Mouse (Mus musculus): ENCODE results near the gene Dnph1. TPM values are rescaled to one million over a fixed set of nuclear protein-coding genes. Genes with fewer than 3 reads are reported as not detected.
A peak's percentile ranks its signal among the peaks of the same experiment; 100 is the strongest.

Gene Dnph1
- polyA plus RNA-seq (2015; fragmentation: Nextera tagmentation; extraction: Ambion mirVana) = 58.0 and 58.5 TPM in 2 replicates

DNA sequence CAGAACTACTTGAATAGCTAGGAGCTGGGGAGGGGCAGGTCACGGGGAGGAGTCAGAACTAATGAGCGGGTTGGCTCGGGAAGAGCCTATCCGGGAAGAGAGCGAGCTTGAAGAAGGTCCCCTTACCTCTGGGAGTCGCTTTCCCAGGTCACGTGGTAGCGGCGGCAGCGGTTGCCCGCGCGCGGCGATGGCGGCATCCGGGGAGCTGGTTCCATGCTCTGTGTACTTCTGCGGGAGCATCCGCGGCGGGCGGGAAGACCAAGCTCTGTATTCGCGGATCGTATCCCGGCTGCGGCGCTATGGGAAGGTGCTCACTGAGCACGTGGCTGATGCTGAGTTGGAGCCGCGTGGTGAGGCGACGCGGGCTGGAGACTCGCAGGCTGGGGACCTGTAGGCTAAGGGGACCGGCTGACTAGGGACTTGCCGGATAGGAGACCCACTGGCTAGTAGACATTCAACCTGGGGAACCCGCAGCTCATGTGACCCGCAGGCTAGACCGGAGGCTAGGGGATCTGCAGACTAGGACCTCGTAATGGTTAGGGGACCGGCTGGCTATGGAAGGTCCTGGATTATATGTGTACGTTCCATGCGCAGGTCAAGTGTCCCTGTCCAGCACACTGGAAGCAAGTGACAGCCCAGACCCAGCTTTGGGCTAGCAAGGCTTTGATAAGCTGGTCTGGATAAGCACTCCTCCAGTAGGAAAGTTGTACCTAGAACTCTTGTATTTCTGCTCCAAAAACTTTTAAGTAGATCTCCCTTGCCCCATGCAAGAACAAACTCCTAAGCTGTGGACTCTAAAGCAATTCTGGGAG lies at the start of gene Dnph1:
Gene Dnph1 (plus strand): TSS at position 89 of the 812 bp plus-strand sequence.
- no peaks in the 10 kb centered on the region for H3K9me3 ChIP-seq (replicated peaks)
- peaks cover 29% of the 10 kb centered on the region for H3K27me3 ChIP-seq
- H3K4me1 ChIP-seq = peaks cover 19% of the 10 kb centered on the region
- H3K36me3 ChIP-seq = peaks cover 17% of the 10 kb centered on the region
- under 1% methylated on average over 44 of the region's 44 CpGs for WGBS
- H3K27ac ChIP-seq = peak within 1 kb of the TSS; percentile 41; the same call in 1 of the 2 replicates
- peak within 1 kb of the TSS; percentile 65 for H3K9ac ChIP-seq
- ATAC-seq (replicated peaks; ENCODE audit: low FRiP score) = peak; percentile 95
- peak within 1 kb of the TSS; percentile 87 for H3K4me2 ChIP-seq
- peak within 1 kb of the TSS; percentile 66 for H3K4me3 ChIP-seq (replicated peaks)

DNA sequence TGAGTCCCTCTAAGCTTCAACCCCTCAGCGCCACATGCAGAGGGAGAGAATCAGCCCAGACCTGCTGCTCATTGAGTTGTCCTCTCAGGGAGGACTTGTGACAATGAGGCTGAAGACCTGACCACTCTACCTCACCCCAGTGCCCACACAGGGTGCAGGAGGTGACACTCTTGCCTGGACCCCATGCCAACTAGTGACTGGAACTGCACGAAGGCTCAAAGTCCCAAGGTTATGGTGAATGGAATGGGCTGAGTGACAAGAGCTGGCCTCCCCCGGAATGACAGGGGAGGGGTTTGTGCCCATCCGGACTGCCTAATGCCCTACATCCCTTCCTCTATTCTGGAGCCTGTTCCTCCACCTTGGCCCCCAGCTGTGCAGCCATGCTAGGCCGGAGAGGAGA lies 43.8 kb upstream of the Dnph1 start:
- Histone ChIP-seq H3K4me1 (peaks cover 37% of the 10 kb centered on the region), H3K4me2 (no peak overlapping the region), H3K4me3 (replicated peaks) (no peak overlapping the region), H3K9me3 (replicated peaks) (no peaks in the 10 kb centered on the region), H3K27ac (no peak overlapping the region), H3K36me3 (no peaks in the 10 kb centered on the region), H3K27me3 (peaks cover 66% of the 10 kb centered on the region), H3K9ac (no peak overlapping the region)
- WGBS = 32% methylated on average over 5 of the region's 5 CpGs
- no peak for ATAC-seq (replicated peaks; ENCODE audit: low FRiP score)

DNA sequence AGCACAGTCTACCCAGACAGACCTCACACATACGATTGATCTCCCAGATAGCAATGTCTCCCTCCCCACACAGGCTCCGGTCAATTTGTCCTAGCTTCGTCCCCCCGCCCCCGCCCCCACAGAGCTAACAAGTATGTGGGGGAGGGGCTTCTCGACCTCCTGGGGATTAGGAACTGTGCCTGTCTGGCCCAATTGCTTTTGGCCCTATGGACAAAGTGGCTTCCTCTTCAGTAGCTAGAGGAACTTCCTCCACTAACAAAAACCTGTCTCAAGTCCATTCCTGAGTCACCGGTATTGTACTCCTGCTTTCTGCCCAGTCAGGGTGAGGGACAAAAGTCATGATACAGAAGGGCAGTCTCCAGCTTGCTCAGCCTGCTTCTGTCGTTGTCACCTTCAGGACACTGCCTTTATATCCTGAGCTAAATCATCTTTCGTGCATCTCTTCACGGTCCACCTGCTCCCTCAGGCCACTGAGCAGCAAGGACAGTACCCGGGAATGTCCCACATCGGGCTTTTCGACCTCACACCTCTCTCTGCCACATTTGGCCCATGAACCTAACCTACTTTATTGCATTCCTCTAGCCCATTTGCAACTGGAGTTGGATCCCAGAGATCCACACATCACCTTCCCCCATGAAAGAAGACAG lies 43.1 kb upstream of the Dnph1 start:
- no peak overlapping the region for H3K27ac ChIP-seq
- peaks cover 38% of the 10 kb centered on the region for H3K4me1 ChIP-seq
- H3K36me3 ChIP-seq = no peaks in the 10 kb centered on the region
- H3K9ac ChIP-seq = no peak overlapping the region
- H3K4me3 ChIP-seq (replicated peaks) = peak overlapping the region; percentile 44; the same call in 1 of the 2 replicates
- no peaks in the 10 kb centered on the region for H3K9me3 ChIP-seq (replicated peaks)
- ATAC-seq (replicated peaks; ENCODE audit: low FRiP score) = no peak
- WGBS = 5% methylated on average over 13 of the region's 13 CpGs
- H3K4me2 ChIP-seq = peak overlapping the region; percentile 84; the same call in 1 of the 2 replicates
- peaks cover 73% of the 10 kb centered on the region for H3K27me3 ChIP-seq

DNA sequence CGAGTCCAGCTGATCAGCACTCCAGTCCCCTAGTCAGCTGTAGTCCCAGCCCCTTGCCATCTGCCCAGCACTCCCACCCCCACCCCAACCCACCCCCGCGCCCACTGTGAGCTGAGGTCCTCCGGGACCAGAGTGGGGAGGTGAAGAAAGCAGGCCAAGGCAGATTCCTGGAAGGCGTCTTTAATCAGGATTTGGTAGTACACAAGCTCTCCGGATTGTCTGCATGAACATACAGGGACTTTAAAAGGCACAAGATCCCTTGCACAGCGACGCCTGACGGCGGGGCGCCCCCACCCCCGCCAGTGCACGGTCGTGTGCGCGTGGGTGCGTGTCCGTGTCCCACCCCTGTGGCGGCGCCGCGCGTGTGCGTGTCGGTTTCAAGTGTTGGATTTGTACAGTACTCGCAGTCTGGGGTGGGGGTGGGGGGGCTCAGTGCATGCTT lies 42.5 kb upstream of the Dnph1 start:
- peaks cover 79% of the 10 kb centered on the region for H3K27me3 ChIP-seq
- ATAC-seq (replicated peaks; ENCODE audit: low FRiP score) = no peak
- H3K4me3 ChIP-seq (replicated peaks) = peak overlapping the region; percentile 44
- H3K9me3 ChIP-seq (replicated peaks) = no peaks in the 10 kb centered on the region
- H3K9ac ChIP-seq = no peak overlapping the region
- peaks cover 41% of the 10 kb centered on the region for H3K4me1 ChIP-seq
- whole genome bisulfite sequencing = under 1% methylated on average over 26 of the region's 26 CpGs
- H3K27ac ChIP-seq = no peak overlapping the region
- peak overlapping the region; percentile 84 for H3K4me2 ChIP-seq
- no peaks in the 10 kb centered on the region for H3K36me3 ChIP-seq

DNA sequence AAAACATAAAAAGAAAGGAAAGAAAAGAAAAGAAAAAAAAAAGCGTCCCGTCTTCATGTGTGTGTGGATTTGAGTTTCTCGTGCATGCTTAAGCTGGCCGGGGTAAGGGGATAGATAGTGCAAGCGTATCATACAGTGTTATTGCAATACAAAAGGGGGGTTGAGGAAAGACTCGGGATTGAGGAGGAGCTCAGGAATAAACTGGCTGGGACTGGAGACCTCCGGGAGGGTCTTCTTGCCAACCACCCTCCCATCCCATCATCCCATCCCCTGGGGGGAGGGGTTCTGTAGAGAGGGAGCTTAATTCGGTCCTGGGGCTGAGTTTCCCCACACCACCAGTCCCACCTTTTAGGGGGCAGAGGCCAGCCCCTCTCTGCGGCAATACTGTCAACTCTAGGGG lies 42.0 kb upstream of the Dnph1 start:
- H3K4me3 ChIP-seq (replicated peaks) = peak overlapping the region; percentile 44
- H3K27ac ChIP-seq = no peak overlapping the region
- WGBS = 4% methylated on average over 9 of the region's 9 CpGs
- no peaks in the 10 kb centered on the region for H3K36me3 ChIP-seq
- no peaks in the 10 kb centered on the region for H3K9me3 ChIP-seq (replicated peaks)
- H3K4me1 ChIP-seq = peaks cover 41% of the 10 kb centered on the region
- H3K27me3 ChIP-seq = peaks cover 85% of the 10 kb centered on the region
- H3K9ac ChIP-seq = no peak overlapping the region
- no peak for ATAC-seq (replicated peaks; ENCODE audit: low FRiP score)
- H3K4me2 ChIP-seq = peak overlapping the region; percentile 84

DNA sequence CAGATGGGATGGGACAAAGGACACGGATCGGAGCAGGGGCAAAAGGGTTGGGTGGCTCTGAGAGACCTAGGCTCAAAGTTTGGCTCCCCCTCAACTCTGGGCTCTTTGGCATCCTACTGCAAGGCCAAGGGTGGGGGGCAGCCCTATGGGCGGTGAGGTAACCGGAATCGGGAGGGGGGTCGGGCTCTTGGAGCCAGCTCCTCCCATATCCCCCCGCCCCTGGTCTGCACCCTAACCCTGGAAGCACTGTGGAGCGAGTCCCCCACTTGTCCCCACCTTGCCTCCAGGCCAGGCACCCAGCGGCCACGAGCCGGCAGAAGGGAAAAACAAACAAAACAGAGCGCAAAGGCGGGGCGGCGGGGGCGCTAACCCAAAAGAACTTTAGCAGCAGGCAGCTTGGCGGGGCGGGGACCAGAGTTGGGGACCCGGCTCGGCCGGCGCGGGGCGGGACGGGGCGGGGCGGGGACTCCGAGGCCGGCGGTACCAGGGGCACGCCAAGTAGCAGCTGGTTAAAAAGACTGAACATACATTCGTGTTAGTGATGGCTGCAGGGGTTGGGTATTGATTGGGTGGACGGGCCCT lies 41.3 kb upstream of the Dnph1 start:
- Histone ChIP-seq H3K4me1 (peaks cover 42% of the 10 kb centered on the region), H3K9me3 (replicated peaks) (no peaks in the 10 kb centered on the region), H3K4me3 (replicated peaks) (peak overlapping the region; percentile 44), H3K4me2 (peak overlapping the region; percentile 84), H3K27me3 (peaks cover 91% of the 10 kb centered on the region), H3K9ac (peak overlapping the region; percentile 29; the same call in 1 of the 2 replicates), H3K27ac (no peak overlapping the region), H3K36me3 (no peaks in the 10 kb centered on the region)
- under 1% methylated on average over 33 of the region's 33 CpGs for WGBS
- 0 out of 2 replicates have a peak, but pooled peaks have one; percentile 33 for ATAC-seq (replicated peaks; ENCODE audit: low FRiP score)

DNA sequence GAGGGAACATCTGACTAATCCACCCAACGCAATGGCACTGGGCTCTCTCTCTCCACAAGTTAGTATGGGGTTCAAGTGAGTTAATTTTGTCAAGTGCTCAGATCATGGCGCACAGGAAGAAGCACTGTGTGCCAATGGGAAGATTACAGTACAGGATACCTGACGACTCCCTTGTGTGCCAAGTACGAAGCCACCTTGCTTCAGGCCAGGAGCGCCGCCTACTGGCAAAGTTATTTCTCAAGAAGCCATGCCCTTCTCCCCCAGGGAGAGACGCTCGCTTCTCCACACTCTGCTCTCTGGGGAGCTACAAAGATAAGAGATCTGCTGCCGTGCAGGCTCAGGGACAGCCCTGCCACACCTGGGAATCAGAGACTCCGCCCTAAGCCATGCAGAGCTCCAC lies 38.7 kb upstream of the Dnph1 start:
- H3K27me3 ChIP-seq = peaks cover 95% of the 10 kb centered on the region
- no peak overlapping the region for H3K27ac ChIP-seq
- WGBS = 10% methylated on average over 10 of the region's 10 CpGs
- peaks cover 50% of the 10 kb centered on the region for H3K4me1 ChIP-seq
- no peak for ATAC-seq (replicated peaks; ENCODE audit: low FRiP score)
- H3K4me3 ChIP-seq (replicated peaks) = no peak overlapping the region
- no peaks in the 10 kb centered on the region for H3K9me3 ChIP-seq (replicated peaks)
- H3K36me3 ChIP-seq = no peaks in the 10 kb centered on the region
- H3K9ac ChIP-seq = no peak overlapping the region
- no peak overlapping the region for H3K4me2 ChIP-seq

DNA sequence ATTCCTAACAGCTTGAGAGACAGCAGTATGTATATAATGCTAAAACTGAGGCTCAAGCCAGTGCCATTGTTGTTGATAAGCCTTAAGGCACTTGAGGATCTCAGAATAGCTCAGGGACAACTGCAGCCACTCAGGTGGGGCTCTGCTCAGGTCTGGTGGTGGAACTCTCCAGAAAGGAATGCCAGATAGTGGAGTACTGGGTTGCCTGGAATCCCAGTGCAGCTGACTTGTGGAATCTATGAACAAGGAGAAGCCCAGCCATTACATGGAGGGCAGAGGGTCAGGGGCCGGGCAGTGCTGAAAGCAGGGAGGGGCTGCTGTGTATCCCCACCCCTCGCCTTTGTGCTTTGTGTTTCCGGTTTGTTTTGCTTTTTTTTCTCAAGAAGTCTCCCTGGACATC lies 38.1 kb upstream of the Dnph1 start:
- Histone ChIP-seq H3K9me3 (replicated peaks) (no peaks in the 10 kb centered on the region), H3K4me2 (no peak overlapping the region), H3K27me3 (peaks cover 88% of the 10 kb centered on the region), H3K27ac (no peak overlapping the region), H3K9ac (no peak overlapping the region), H3K4me3 (replicated peaks) (no peak overlapping the region), H3K4me1 (peaks cover 43% of the 10 kb centered on the region), H3K36me3 (no peaks in the 10 kb centered on the region)
- no peak for ATAC-seq (replicated peaks; ENCODE audit: low FRiP score)
- 45% methylated on average over 3 of the region's 3 CpGs for WGBS

DNA sequence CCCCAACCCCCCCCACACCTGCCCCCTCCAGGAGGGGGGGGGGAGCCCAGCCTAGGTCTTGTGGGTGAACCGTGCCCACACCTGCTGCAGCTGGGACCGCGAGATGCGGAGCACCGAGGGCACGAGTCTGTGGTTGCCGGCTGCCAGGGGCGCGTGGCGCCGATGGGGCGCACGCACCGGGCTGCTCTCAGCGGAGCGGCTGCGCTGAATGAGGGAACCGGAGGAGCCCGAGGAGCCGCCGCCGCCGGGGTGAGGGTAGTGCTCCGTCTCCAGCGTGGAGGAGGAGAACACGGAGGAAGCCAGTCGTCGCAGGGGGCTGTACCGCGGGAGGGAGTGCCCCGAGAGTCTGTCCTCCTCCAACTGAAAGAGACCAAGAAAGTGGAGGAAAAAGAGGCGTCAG lies 35.8 kb upstream of the Dnph1 start:
- ATAC-seq (replicated peaks; ENCODE audit: low FRiP score) = no peak
- peak overlapping the region; percentile 43 for H3K4me3 ChIP-seq (replicated peaks)
- peak overlapping the region; percentile 76 for H3K4me2 ChIP-seq
- no peak overlapping the region for H3K27ac ChIP-seq
- H3K36me3 ChIP-seq = no peaks in the 10 kb centered on the region
- H3K9me3 ChIP-seq (replicated peaks) = no peaks in the 10 kb centered on the region
- H3K27me3 ChIP-seq = peaks cover 71% of the 10 kb centered on the region
- WGBS = 1% methylated on average over 32 of the region's 32 CpGs
- peak overlapping the region; percentile 35 for H3K9ac ChIP-seq
- H3K4me1 ChIP-seq = peaks cover 21% of the 10 kb centered on the region

DNA sequence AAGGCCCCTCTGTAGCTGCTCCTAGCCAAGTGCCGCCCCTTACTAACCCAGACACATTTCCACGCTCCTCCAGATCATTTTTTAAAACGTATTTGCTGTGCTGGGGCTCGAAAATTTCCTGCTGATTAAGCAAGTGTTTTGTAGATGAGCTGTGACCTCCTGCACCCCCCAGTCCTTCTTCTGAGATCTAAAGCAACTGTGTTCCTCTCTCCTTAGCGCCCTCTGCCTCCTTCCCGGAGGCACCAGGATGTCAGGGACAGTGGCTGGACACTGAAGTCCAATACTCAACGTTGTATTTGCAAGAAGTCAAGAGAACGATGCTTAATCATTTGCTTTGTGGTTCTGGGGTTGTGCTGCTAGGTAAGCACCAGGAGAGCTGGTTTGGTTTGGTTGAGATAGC lies 35.2 kb upstream of the Dnph1 start:
- Histone ChIP-seq H3K4me2 (peak overlapping the region; percentile 76), H3K27me3 (peaks cover 65% of the 10 kb centered on the region), H3K27ac (no peak overlapping the region), H3K4me1 (peaks cover 17% of the 10 kb centered on the region), H3K9me3 (replicated peaks) (no peaks in the 10 kb centered on the region), H3K9ac (peak overlapping the region; percentile 35; the same call in 1 of the 2 replicates), H3K4me3 (replicated peaks) (peak overlapping the region; percentile 43), H3K36me3 (no peaks in the 10 kb centered on the region)
- 8% methylated on average over 8 of the region's 8 CpGs for WGBS
- no peak for ATAC-seq (replicated peaks; ENCODE audit: low FRiP score)

DNA sequence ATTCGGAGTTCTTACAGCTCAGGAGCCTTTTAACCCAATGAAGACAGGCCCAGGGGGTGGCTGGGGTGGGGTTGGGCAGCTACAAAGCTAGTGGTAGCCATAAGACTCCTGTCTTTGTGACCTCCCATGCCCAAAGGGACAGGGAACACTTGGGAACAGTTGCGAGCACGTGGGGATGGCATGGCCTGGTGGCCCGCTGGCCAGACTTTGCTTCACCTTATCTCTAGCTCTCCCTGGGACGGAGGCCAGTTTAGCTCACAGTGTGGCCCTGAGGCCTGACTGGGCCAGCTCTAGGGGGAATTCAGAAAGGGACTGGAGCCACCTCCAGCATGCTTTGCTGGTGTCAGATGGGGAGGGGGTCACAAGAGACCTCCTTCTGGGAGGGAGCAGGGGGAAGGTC lies 34.3 kb upstream of the Dnph1 start:
- H3K27me3 ChIP-seq = peaks cover 56% of the 10 kb centered on the region
- no peaks in the 10 kb centered on the region for H3K36me3 ChIP-seq
- H3K4me2 ChIP-seq = no peak overlapping the region
- 83% methylated on average over 5 of the region's 5 CpGs for WGBS
- peaks cover 17% of the 10 kb centered on the region for H3K4me1 ChIP-seq
- no peak overlapping the region for H3K4me3 ChIP-seq (replicated peaks)
- H3K27ac ChIP-seq = no peak overlapping the region
- H3K9me3 ChIP-seq (replicated peaks) = no peaks in the 10 kb centered on the region
- no peak overlapping the region for H3K9ac ChIP-seq
- ATAC-seq (replicated peaks; ENCODE audit: low FRiP score) = no peak

DNA sequence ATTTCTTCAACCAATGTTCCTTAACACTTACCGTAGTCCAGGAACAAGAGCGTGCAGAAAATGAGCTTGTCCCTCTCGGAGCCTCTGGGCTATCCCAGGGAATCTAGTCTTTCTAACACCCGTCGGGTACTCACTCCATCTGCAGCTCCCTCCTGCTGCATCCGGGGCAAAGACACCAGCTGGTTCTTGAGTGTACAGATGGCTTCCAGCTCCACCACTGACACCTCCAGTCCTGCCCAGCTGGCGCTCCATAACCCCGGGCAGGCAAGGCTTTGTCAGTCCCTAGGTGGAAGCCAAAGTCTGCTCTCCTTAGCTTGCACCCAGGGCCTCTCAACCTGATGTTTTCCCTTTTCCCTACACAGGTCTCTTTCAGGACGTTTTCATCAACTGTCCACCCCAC lies 28.7 kb upstream of the Dnph1 start:
- Histone ChIP-seq H3K4me2 (no peak overlapping the region), H3K9ac (no peak overlapping the region), H3K36me3 (no peaks in the 10 kb centered on the region), H3K4me1 (0 out of 2 replicates have a peak, but pooled peaks cover 4% of the 10 kb centered on the region), H3K27me3 (0 out of 2 replicates have a peak, but pooled peaks cover 9% of the 10 kb centered on the region), H3K9me3 (replicated peaks) (no peaks in the 10 kb centered on the region), H3K27ac (no peak overlapping the region), H3K4me3 (replicated peaks) (no peak overlapping the region)
- no peak for ATAC-seq (replicated peaks; ENCODE audit: low FRiP score)
- 68% methylated on average over 9 of the region's 9 CpGs for WGBS
